Mouse (Mus musculus) small intestine, adult 2 months (tissue): ENCODE measurements at regions not wholly inside any gene's neighbourhood (a gene's known extent, or its start where the extent isn't known, plus 50 kb on each side); places are given as distances from the start of the nearest gene placed in this dataset.

Experiments used
- CTCF ChIP-seq: fragments of 200-500 bp; IDR thresholded peaks from 2 replicates; pipeline ENCODE4 v1.5.1; 2012; ENCODE audit warnings: low read depth, mild to moderate bottlenecking, control low read depth, inconsistent platforms, low read length, moderate library complexity, mixed read lengths; ENCODE audit not compliant: insufficient replicate concordance, insufficient read length; ENCODE audit errors: extremely low read depth
- POLR2A ChIP-seq: fragments of 200-500 bp; IDR thresholded peaks from 2 replicates; pipeline ENCODE4 v1.6.1; 2012; ENCODE audit warnings: low read depth, mild to moderate bottlenecking, control low read depth, inconsistent platforms, low read length, moderate library complexity

DNA sequence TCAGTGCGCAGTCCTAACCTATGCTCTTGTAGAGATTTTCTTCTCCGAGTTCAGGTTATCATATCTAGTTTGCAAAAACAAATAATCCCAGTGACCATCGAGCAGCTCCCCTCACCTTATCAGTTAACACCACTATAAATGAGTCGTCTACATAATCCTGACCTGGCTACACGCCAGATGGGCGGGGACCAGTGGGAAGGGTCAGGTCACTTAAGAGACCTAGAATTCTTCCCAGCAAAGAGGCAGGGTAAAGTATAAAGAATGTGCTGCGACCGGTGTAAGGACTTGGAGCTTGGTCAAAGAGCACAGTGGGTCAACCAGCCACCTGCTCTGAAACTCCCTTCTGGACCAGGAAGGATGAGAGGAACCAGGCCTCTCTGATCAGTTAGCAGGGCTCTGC, 102.0 kb upstream of the 1700020N01Rik start:
- TF ChIP-seq CTCF (no peak), POLR2A (no peak)
